In genomic region chr15:77276838-77277725, GRCm38 (mm10) we compare ENCODE assay signal across 12 mouse cellular contexts. TPM values are rescaled to one million over a fixed set of nuclear protein-coding genes. Genes with fewer than 3 reads are reported as not detected.
DNase-seq lines count a peak whose midpoint lies in the region; ATAC-seq and TF ChIP-seq lines count a peak whose summit lies in the region.
"Had no signal": no experiment of that assay in that cellular context is flagged by ENCODE, and none has a peak within 500 bp of the region (broad histone marks: within the 10 kb centered on the region; RNA-seq: fewer than 3 reads in every experiment).

No protein-coding gene starts in this region.

- peak; percentile 3 for TF ChIP-seq RAD21 in MEL (IDR thresholded peaks at IDR 0.05; ENCODE audit: low read depth, low read length)

- H3K27ac ChIP-seq in kidney, adult 2 months (ENCODE audit: insufficient read depth, low read depth, low read length), result no peak overlapping the region
- no peak overlapping the region for H3K27ac ChIP-seq in MEL (ENCODE audit: control insufficient read depth, low read depth, low read length)
- H3K27ac ChIP-seq in intestine, embryonic 16.5 days (ENCODE audit: low read length), result peak overlapping the region; percentile 17; the same call in 1 of the 2 replicates
- H3K27ac ChIP-seq: liver, embryonic 13.5 days had no signal

- H3K79me2 ChIP-seq in MEL (ENCODE audit: control insufficient read depth, insufficient read depth, low read length, poor library complexity), result no peaks in the 10 kb centered on the region

- no peak for TF ChIP-seq EP300 in MEL (IDR thresholded peaks at IDR 0.05; ENCODE audit: low read depth in 1 of 2, low read length in 2 of 2)

- H3K4me3 ChIP-seq in kidney, adult 2 months (ENCODE audit: insufficient read depth, low read depth, low read length), result no peak overlapping the region
- H3K4me3 ChIP-seq in MEL (ENCODE audit: control insufficient read depth in 1 of 2, insufficient read depth in 1 of 2, low read depth in 2 of 2, low read length in 2 of 2), result no peak overlapping the region
- H3K4me3 ChIP-seq in intestine, embryonic 16.5 days (ENCODE audit: low read length), result no peak overlapping the region
- H3K4me3 ChIP-seq: liver, embryonic 13.5 days; myocyte had no signal

- H3K36me3 ChIP-seq in kidney, adult 2 months (ENCODE audit: control insufficient read depth, insufficient read depth, low read length), result no peaks in the 10 kb centered on the region
- no peaks in the 10 kb centered on the region for H3K36me3 ChIP-seq in MEL (ENCODE audit: control insufficient read depth in 1 of 2, insufficient read depth in 2 of 2, low read length in 2 of 2)
- H3K36me3 ChIP-seq in intestine, embryonic 16.5 days (ENCODE audit: control insufficient read depth, insufficient read depth, low read length), result no peaks in the 10 kb centered on the region
- H3K36me3 ChIP-seq: liver, embryonic 13.5 days had no signal

- peaks cover 6% of the 10 kb centered on the region; the same call in 1 of the 2 replicates for H3K4me1 ChIP-seq in kidney, adult 2 months (ENCODE audit: control insufficient read depth, insufficient read depth, low read length)
- H3K4me1 ChIP-seq in MEL (ENCODE audit: control insufficient read depth in 1 of 2, insufficient read depth in 2 of 2, low read length in 2 of 2), result no peaks in the 10 kb centered on the region
- peaks cover 12% of the 10 kb centered on the region for H3K4me1 ChIP-seq in intestine, embryonic 16.5 days (ENCODE audit: control insufficient read depth, insufficient read depth, low read length)

- peak; percentile 31; the same call in 1 of the 2 replicates for TF ChIP-seq CTCF in kidney, adult 2 months (conservative IDR thresholded peaks at IDR 0.05; ENCODE audit: insufficient read depth, insufficient read length, low read depth, low read length)
- peak in 1 of 3 experiments; percentile 27; a peak in 3 of 6 replicates for TF ChIP-seq CTCF in MEL (IDR thresholded peaks at IDR 0.05 in 2 of 3, conservative IDR thresholded peaks at IDR 0.05 in 1 of 3; ENCODE audit: control insufficient read depth in 1 of 3, insufficient read depth in 1 of 3, low read depth in 2 of 3, low read length in 3 of 3, poor library complexity in 1 of 3, severe bottlenecking in 1 of 3)

- H3K9me3 ChIP-seq in MEL (replicated peaks; ENCODE audit: insufficient read depth, low read length), result no peaks in the 10 kb centered on the region
- H3K9me3 ChIP-seq in intestine, embryonic 16.5 days (ENCODE audit: control insufficient read depth, low read length), result no peaks in the 10 kb centered on the region
- H3K9me3 ChIP-seq: liver, embryonic 13.5 days had no signal

- WGBS in kidney, adult 2 months, result 52% methylated on average over 3 of the region's 3 CpGs
- WGBS in intestine, embryonic 16.5 days, result 58% methylated on average over 3 of the region's 3 CpGs

- H3K9ac ChIP-seq in MEL (ENCODE audit: control insufficient read depth, low read depth, low read length, poor library complexity, severe bottlenecking), result no peak overlapping the region
- no peak overlapping the region for H3K9ac ChIP-seq in intestine, embryonic 16.5 days (ENCODE audit: low read depth, low read length)
- H3K9ac ChIP-seq: liver, embryonic 13.5 days had no signal

- DNase-seq in kidney, adult 2 months, result peak; percentile 58
- no peak for DNase-seq in kidney, adult 8-10 months
- peak; percentile 68 for DNase-seq in 3T3-L1 (ENCODE audit: low read depth, low spot score)
- peak; percentile 6 for DNase-seq in MEL (ENCODE audit: low read depth, low spot score)
- no peak for DNase-seq in layer of hippocampus, postnatal 14 days (ENCODE audit: low spot score in 2 of 2)
- DNase-seq: gastrocnemius, postnatal 14 days; layer of hippocampus, adult 9-11 months; liver, embryonic 13.5 days; thymus, adult 2 months had no signal

- no peaks in the 10 kb centered on the region for H3K27me3 ChIP-seq in kidney, adult 2 months (replicated peaks; ENCODE audit: control insufficient read depth, insufficient read depth, low read length)
- no peaks in the 10 kb centered on the region for H3K27me3 ChIP-seq in MEL (ENCODE audit: control insufficient read depth in 1 of 2, insufficient read depth in 2 of 2, low read length in 2 of 2)
- no peaks in the 10 kb centered on the region for H3K27me3 ChIP-seq in intestine, embryonic 16.5 days (replicated peaks; ENCODE audit: control insufficient read depth, insufficient read depth, low read length)
- H3K27me3 ChIP-seq: liver, embryonic 13.5 days had no signal

- H3K4me2 ChIP-seq in intestine, embryonic 16.5 days (ENCODE audit: low read depth, low read length), result no peak overlapping the region
- H3K4me2 ChIP-seq: liver, embryonic 13.5 days had no signal

- no peak for TF ChIP-seq POLR2A in kidney, adult 2 months (IDR thresholded peaks at IDR 0.05; ENCODE audit: low read depth, low read length)
- TF ChIP-seq POLR2A in MEL (IDR thresholded peaks at IDR 0.05; ENCODE audit: control insufficient read depth in 1 of 2, insufficient read depth in 1 of 2, low read depth in 1 of 2, low read length in 2 of 2, poor library complexity in 1 of 2), result no peak

- 0 out of 2 replicates have a peak, but pooled peaks have one; percentile 64 for ATAC-seq in intestine, embryonic 16.5 days
- no peak; the same call in 1 of the 2 replicates for ATAC-seq in frontal cortex, adult (ENCODE audit: low TSS enrichment)

TF ChIP-seq in MEL, 35 proteins besides CTCF, POLR2A, EP300 and RAD21:
- TF ChIP-seq SMC3 (IDR thresholded peaks at IDR 0.05; ENCODE audit: low read depth, low read length), result peak; percentile 33
- TF ChIP-seq MEF2A (IDR thresholded peaks at IDR 0.05; ENCODE audit: extremely low read depth, insufficient replicate concordance, low read depth, low read length, poor library complexity, severe bottlenecking), result no peak
- TF ChIP-seq MYC (IDR thresholded peaks at IDR 0.05; ENCODE audit: low read depth, low read length), result no peak
TF ChIP-seq in MEL: peak in this region for 1.

RNA-seq across cellular contexts. Expression of gene Rbfox2, which starts 29.7 kb away (rescaled TPM):
- polyA plus RNA-seq in kidney, adult 2 months (2012; rRNA removed), result 18.7 and 20.3 TPM in 2 replicates
- 3.4 and 4.0 TPM in 2 replicates for total RNA-seq in MEL (2012; rRNA removed)
- polyA plus RNA-seq in MEL (2012; ENCODE audit: insufficient read depth in 1 of 2, insufficient read length in 2 of 2, low read depth in 1 of 2, low replicate concordance in 2 of 2, missing spikeins in 1 of 2), result 1 to 10 TPM in 1 of 2 experiments, not detected in 1; 6.0 TPM
- 31.5 and 34.0 TPM in 2 replicates for polyA plus RNA-seq in intestine, embryonic 16.5 days (2015; fragmentation: Nextera tagmentation; extraction: Ambion mirVana)
- total RNA-seq in layer of hippocampus, postnatal 14 days (2021), result 100 to 1,000 TPM; 228 to 234 TPM

Comparison
In these comparisons a context has a peak if more than half of its experiments do, and no peak if none do; other contexts are left out.
1. DNase-seq: peak in kidney, adult 2 months (single experiment), 3T3-L1 (single experiment) and MEL (single experiment); none in kidney, adult 8-10 months (0 of 2) and layer of hippocampus, postnatal 14 days (0 of 2).